Mouse (Mus musculus): ENCODE data around the gene Ankrd28. TPM values are rescaled to one million over a fixed set of nuclear protein-coding genes. Genes with fewer than 3 reads are reported as not detected.
A peak's percentile ranks its signal among the peaks of the same experiment; 100 is the strongest.
"Not testable (repeated sequence)": the region's sequence is repeated elsewhere in the genome, so short reads cannot be mapped to it uniquely, and the experiment has no call there.

Ankrd28 gene
- polyA plus RNA-seq, 1 experiment from 2014 or later = 3.5 TPM

GRCm38 (mm10) chr14:31761727-31762126, 68.7 kb downstream of the Ankrd28 start:
- Histone ChIP-seq H3K27me3 (no peaks in the 10 kb centered on the region), H3K4me2 (no peak overlapping the region), H3K36me3 (replicated peaks) (no peaks in the 10 kb centered on the region; the same call in 1 of the 2 replicates), H3K4me3 (replicated peaks) (no peak overlapping the region), H3K9me3 (replicated peaks) (no peaks in the 10 kb centered on the region), H3K4me1 (replicated peaks) (no peaks in the 10 kb centered on the region), H3K9ac (no peak overlapping the region), H3K27ac (replicated peaks) (no peak overlapping the region)
- ATAC-seq (ENCODE audit: insufficient read depth) = no peak
- 33% methylated on average over 7 of the region's 7 CpGs for WGBS (ENCODE audit: insufficient replicate concordance)

- 55% methylated on average over 2 of the region's 2 CpGs for WGBS (ENCODE audit: insufficient replicate concordance)
- Histone ChIP-seq H3K4me1 (replicated peaks) (no peaks in the 10 kb centered on the region), H3K4me3 (replicated peaks) (no peak overlapping the region), H3K27ac (replicated peaks) (no peak overlapping the region), H3K36me3 (replicated peaks) (peaks cover 6% of the 10 kb centered on the region; the same call in 1 of the 2 replicates), H3K9me3 (replicated peaks) (no peaks in the 10 kb centered on the region), H3K27me3 (no peaks in the 10 kb centered on the region), H3K4me2 (no peak overlapping the region), H3K9ac (no peak overlapping the region)
- no peak for ATAC-seq (ENCODE audit: insufficient read depth)
Measured at GRCm38 (mm10) chr14:31759195-31759594, 71.3 kb downstream of the Ankrd28 start.

DNA sequence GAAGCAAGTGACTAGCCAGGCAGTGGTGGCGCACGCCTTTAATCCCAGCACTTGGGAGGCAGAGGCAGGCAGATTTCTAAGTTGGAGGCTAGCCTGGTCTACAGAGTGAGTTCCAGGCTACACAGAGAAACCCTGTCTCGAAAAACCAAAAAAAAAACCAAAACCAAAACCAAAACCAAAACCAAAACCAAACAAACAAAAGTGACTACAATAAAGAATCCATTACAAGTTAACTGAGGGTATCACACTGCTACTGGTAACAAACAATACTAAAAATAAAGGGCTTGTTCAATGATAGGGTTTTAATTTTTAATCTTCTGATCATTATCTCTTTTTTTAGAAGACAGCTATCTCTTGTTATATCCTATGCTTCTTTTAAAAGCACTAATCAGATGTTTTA, 72.0 kb downstream of the Ankrd28 start:
- H3K36me3 ChIP-seq (replicated peaks); H3K4me1 ChIP-seq (replicated peaks); ATAC-seq (ENCODE audit: insufficient read depth); H3K4me3 ChIP-seq (replicated peaks); H3K27ac ChIP-seq (replicated peaks); H3K9me3 ChIP-seq (replicated peaks); H3K27me3 ChIP-seq; H3K9ac ChIP-seq; H3K4me2 ChIP-seq: not testable (repeated sequence)
- WGBS (ENCODE audit: insufficient replicate concordance) = 73% methylated on average over 3 of the region's 3 CpGs

- no peak overlapping the region for H3K4me3 ChIP-seq (replicated peaks)
- H3K9ac ChIP-seq = no peak overlapping the region
- no peaks in the 10 kb centered on the region for H3K4me1 ChIP-seq (replicated peaks)
- no peak overlapping the region for H3K4me2 ChIP-seq
- H3K9me3 ChIP-seq (replicated peaks) = no peaks in the 10 kb centered on the region
- peaks cover 18% of the 10 kb centered on the region for H3K36me3 ChIP-seq (replicated peaks)
- no peak overlapping the region for H3K27ac ChIP-seq (replicated peaks)
- WGBS (ENCODE audit: insufficient replicate concordance) = 74% methylated on average over 6 of the region's 6 CpGs
- H3K27me3 ChIP-seq = no peaks in the 10 kb centered on the region
- no peak for ATAC-seq (ENCODE audit: insufficient read depth)
Measured at GRCm38 (mm10) chr14:31748239-31748873, 82.1 kb downstream of the Ankrd28 start.

GRCm38 (mm10) chr14:31742523-31742922, 87.9 kb downstream of the Ankrd28 start:
- 10% methylated on average over 3 of the region's 3 CpGs for WGBS (ENCODE audit: insufficient replicate concordance)
- 0 out of 2 replicates have a peak, but pooled peaks have one; percentile 25 for ATAC-seq (ENCODE audit: insufficient read depth)
- H3K4me2 ChIP-seq = no peak overlapping the region

DNA sequence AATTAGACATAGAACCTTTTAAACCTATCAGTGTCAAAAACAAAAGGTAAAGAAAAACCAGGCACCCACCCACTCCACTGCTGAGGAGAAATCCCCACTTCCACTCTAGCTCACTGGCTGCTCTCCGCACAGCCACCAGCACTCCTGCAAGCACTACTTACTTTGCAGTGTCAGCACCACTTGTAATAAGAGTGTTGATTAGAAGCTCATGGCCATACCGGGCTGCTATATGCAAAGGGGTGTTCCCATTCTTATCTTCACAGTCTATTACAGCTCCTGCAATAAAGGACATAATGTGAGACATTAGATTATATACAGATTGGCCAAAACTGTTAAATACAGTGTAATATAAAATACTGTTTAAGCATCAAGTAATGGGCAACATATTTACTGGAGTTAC, 95.6 kb downstream of the Ankrd28 start:
- Histone ChIP-seq H3K9me3 (replicated peaks) (no peaks in the 10 kb centered on the region), H3K27me3 (no peaks in the 10 kb centered on the region), H3K27ac (replicated peaks) (no peak overlapping the region), H3K4me2 (no peak overlapping the region), H3K4me1 (replicated peaks) (peaks cover 3% of the 10 kb centered on the region; the same call in 1 of the 2 replicates), H3K4me3 (replicated peaks) (no peak overlapping the region), H3K36me3 (replicated peaks) (peaks cover 23% of the 10 kb centered on the region), H3K9ac (no peak overlapping the region)
- ATAC-seq (ENCODE audit: insufficient read depth) = peak; percentile 66
- WGBS (ENCODE audit: insufficient replicate concordance) = 46% methylated on average over 2 of the region's 2 CpGs

More at GRCm38 (mm10) chr14:31742523-31742922, 87.9 kb downstream of the Ankrd28 start:
- Histone ChIP-seq H3K9ac (no peak overlapping the region), H3K4me1 (replicated peaks) (no peaks in the 10 kb centered on the region), H3K36me3 (replicated peaks) (peaks cover 30% of the 10 kb centered on the region), H3K27me3 (no peaks in the 10 kb centered on the region), H3K27ac (replicated peaks) (no peak overlapping the region), H3K9me3 (replicated peaks) (no peaks in the 10 kb centered on the region), H3K4me3 (replicated peaks) (no peak overlapping the region)

GRCm38 (mm10) chr14:31727522-31727921, 102.9 kb downstream of the Ankrd28 start:
- Histone ChIP-seq H3K9ac (no peak overlapping the region), H3K4me3 (replicated peaks) (no peak overlapping the region), H3K4me2 (no peak overlapping the region), H3K27ac (replicated peaks) (no peak overlapping the region), H3K36me3 (replicated peaks) (peaks cover 23% of the 10 kb centered on the region), H3K27me3 (no peaks in the 10 kb centered on the region), H3K4me1 (replicated peaks) (peaks cover 13% of the 10 kb centered on the region), H3K9me3 (replicated peaks) (no peaks in the 10 kb centered on the region)
- WGBS (ENCODE audit: insufficient replicate concordance) = 90% methylated on average over 3 of the region's 3 CpGs
- no peak for ATAC-seq (ENCODE audit: insufficient read depth)

GRCm38 (mm10) chr14:31722746-31723145, 107.7 kb downstream of the Ankrd28 start:
- H3K27me3 ChIP-seq = no peaks in the 10 kb centered on the region
- H3K9me3 ChIP-seq (replicated peaks) = no peaks in the 10 kb centered on the region
- H3K4me1 ChIP-seq (replicated peaks) = peaks cover 34% of the 10 kb centered on the region
- H3K4me2 ChIP-seq = no peak overlapping the region
- H3K27ac ChIP-seq (replicated peaks) = no peak overlapping the region
- no peak overlapping the region for H3K9ac ChIP-seq
- H3K4me3 ChIP-seq (replicated peaks) = no peak overlapping the region
- peaks cover 44% of the 10 kb centered on the region for H3K36me3 ChIP-seq (replicated peaks)
- 79% methylated on average over 1 of the region's 1 CpGs for WGBS (ENCODE audit: insufficient replicate concordance)
- ATAC-seq (ENCODE audit: insufficient read depth) = no peak

- peaks cover 48% of the 10 kb centered on the region for H3K36me3 ChIP-seq (replicated peaks)
- H3K4me2 ChIP-seq = no peak overlapping the region
- H3K9me3 ChIP-seq (replicated peaks) = no peaks in the 10 kb centered on the region
- H3K4me1 ChIP-seq (replicated peaks) = peaks cover 34% of the 10 kb centered on the region
- H3K27me3 ChIP-seq = no peaks in the 10 kb centered on the region
- no peak overlapping the region for H3K27ac ChIP-seq (replicated peaks)
- no peak for ATAC-seq (ENCODE audit: insufficient read depth)
- 74% methylated on average over 3 of the region's 3 CpGs for WGBS (ENCODE audit: insufficient replicate concordance)
- no peak overlapping the region for H3K4me3 ChIP-seq (replicated peaks)
- no peak overlapping the region for H3K9ac ChIP-seq
Measured at GRCm38 (mm10) chr14:31721256-31721655, 109.2 kb downstream of the Ankrd28 start.

- no peaks in the 10 kb centered on the region for H3K27me3 ChIP-seq
- no peaks in the 10 kb centered on the region for H3K9me3 ChIP-seq (replicated peaks)
- H3K9ac ChIP-seq = 0 out of 2 replicates have a peak overlapping the region, but pooled peaks have one; percentile 1
- 0 out of 2 replicates have a peak overlapping the region, but pooled peaks have one; percentile 46 for H3K27ac ChIP-seq (replicated peaks)
- ATAC-seq (ENCODE audit: insufficient read depth) = peak; percentile 34; the same call in 1 of the 2 replicates
- peaks cover 44% of the 10 kb centered on the region for H3K4me1 ChIP-seq (replicated peaks)
- H3K4me3 ChIP-seq (replicated peaks) = no peak overlapping the region
- WGBS (ENCODE audit: insufficient replicate concordance) = 36% methylated on average over 2 of the region's 2 CpGs
- H3K36me3 ChIP-seq (replicated peaks) = peaks cover 46% of the 10 kb centered on the region
- no peak overlapping the region for H3K4me2 ChIP-seq
Measured at GRCm38 (mm10) chr14:31718332-31718731, 112.1 kb downstream of the Ankrd28 start.

GRCm38 (mm10) chr14:31717360-31717759, 113.1 kb downstream of the Ankrd28 start:
- H3K9me3 ChIP-seq (replicated peaks) = no peaks in the 10 kb centered on the region
- no peak overlapping the region for H3K9ac ChIP-seq
- H3K4me3 ChIP-seq (replicated peaks) = no peak overlapping the region
- peaks cover 44% of the 10 kb centered on the region for H3K4me1 ChIP-seq (replicated peaks)
- WGBS (ENCODE audit: insufficient replicate concordance) = 82% methylated on average over 5 of the region's 5 CpGs
- no peaks in the 10 kb centered on the region for H3K27me3 ChIP-seq
- no peak overlapping the region for H3K4me2 ChIP-seq
- ATAC-seq (ENCODE audit: insufficient read depth) = no peak
- peaks cover 41% of the 10 kb centered on the region for H3K36me3 ChIP-seq (replicated peaks)
- peak overlapping the region; percentile 46; the same call in 1 of the 2 replicates for H3K27ac ChIP-seq (replicated peaks)

- Histone ChIP-seq H3K4me3 (replicated peaks) (no peak overlapping the region), H3K9ac (no peak overlapping the region), H3K27ac (replicated peaks) (no peak overlapping the region), H3K9me3 (replicated peaks) (no peaks in the 10 kb centered on the region), H3K27me3 (no peaks in the 10 kb centered on the region), H3K4me2 (no peak overlapping the region), H3K36me3 (replicated peaks) (peaks cover 40% of the 10 kb centered on the region), H3K4me1 (replicated peaks) (peaks cover 44% of the 10 kb centered on the region)
- ATAC-seq (ENCODE audit: insufficient read depth) = no peak
Measured at GRCm38 (mm10) chr14:31715669-31716068, 114.8 kb downstream of the Ankrd28 start.
